Mouse (Mus musculus): Measurements from ENCODE around the gene Tenm4. TPM values are rescaled to one million over a fixed set of nuclear protein-coding genes. Genes with fewer than 3 reads are reported as not detected.

The Tenm4 gene
- polyA plus RNA-seq, 1 experiment from 2014 or later = 48.9 TPM

DNA sequence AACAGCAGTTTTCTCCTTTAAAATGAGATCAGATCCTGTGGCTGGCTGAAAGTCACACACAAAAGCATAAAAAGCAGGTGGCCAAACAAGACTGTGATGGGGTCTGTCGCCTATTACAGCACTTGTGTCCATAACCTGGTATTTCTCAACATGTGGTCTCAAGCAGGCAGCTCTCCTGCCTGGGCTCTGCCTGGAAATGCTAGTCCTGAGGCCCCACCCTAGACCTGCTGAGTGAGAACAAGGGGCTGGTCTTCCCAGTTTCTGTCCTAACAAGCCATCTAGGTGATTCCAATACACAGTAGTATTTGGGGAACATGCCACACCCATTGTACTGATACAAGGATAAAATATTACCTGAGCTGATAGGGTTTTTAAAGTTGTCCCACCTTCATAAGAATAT, 73.8 kb downstream of the Tenm4 start:
- H3K4me3 ChIP-seq (ENCODE audit: low read depth, low read length) = no peak overlapping the region
- 0 out of 2 replicates have a peak, but pooled peaks cover 3% of the 10 kb centered on the region for H3K9me3 ChIP-seq (replicated peaks; ENCODE audit: control insufficient read depth, low read length)
- H3K4me1 ChIP-seq (ENCODE audit: control insufficient read depth, insufficient read depth, low read length) = peaks cover 14% of the 10 kb centered on the region; the same call in 1 of the 2 replicates
- DNase-seq (ENCODE audit: low spot score) (no peak), ATAC-seq (no peak)
- no peak overlapping the region for H3K9ac ChIP-seq (ENCODE audit: low read length)
- 81% methylated on average over 1 of the region's 1 CpGs for WGBS
- H3K27ac ChIP-seq (ENCODE audit: low read depth, low read length) = no peak overlapping the region
- H3K27me3 ChIP-seq (replicated peaks; ENCODE audit: control insufficient read depth, insufficient read depth, low read length) = no peaks in the 10 kb centered on the region
- no peak overlapping the region for H3K4me2 ChIP-seq (ENCODE audit: low read length)
- H3K36me3 ChIP-seq (ENCODE audit: control insufficient read depth, insufficient read depth, low read length) = peaks cover 5% of the 10 kb centered on the region; the same call in 1 of the 2 replicates

DNA sequence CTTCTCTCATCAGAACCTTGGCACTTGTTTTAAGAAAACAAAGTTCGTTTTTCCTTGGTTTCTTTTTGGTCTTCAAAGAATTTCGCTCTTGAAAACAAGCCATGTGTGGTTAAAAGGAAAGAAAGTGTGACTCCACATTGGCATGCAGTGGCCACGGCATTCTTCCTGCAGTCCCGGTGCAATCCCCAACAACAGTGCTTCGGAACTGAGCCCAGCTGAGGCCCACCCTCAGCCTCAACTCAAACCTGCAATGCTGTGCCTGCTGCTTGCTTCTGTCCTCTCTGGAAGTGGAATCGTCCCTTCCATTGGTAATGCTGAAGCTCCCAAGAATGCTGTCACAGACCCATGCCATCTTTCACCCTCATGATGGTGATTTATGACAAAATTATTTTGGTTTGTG, 88.6 kb downstream of the Tenm4 start:
- DNase-seq (ENCODE audit: low spot score) (no peak), ATAC-seq (no peak)
- Histone ChIP-seq H3K4me2 (ENCODE audit: low read length) (no peak overlapping the region), H3K27ac (ENCODE audit: low read depth, low read length) (no peak overlapping the region), H3K9ac (ENCODE audit: low read length) (no peak overlapping the region), H3K4me3 (ENCODE audit: low read depth, low read length) (no peak overlapping the region), H3K9me3 (replicated peaks; ENCODE audit: control insufficient read depth, low read length) (no peaks in the 10 kb centered on the region), H3K27me3 (replicated peaks; ENCODE audit: control insufficient read depth, insufficient read depth, low read length) (no peaks in the 10 kb centered on the region), H3K4me1 (ENCODE audit: control insufficient read depth, insufficient read depth, low read length) (0 out of 2 replicates have a peak, but pooled peaks cover 2% of the 10 kb centered on the region), H3K36me3 (ENCODE audit: control insufficient read depth, insufficient read depth, low read length) (no peaks in the 10 kb centered on the region)
- WGBS = 85% methylated on average over 6 of the region's 6 CpGs

DNA sequence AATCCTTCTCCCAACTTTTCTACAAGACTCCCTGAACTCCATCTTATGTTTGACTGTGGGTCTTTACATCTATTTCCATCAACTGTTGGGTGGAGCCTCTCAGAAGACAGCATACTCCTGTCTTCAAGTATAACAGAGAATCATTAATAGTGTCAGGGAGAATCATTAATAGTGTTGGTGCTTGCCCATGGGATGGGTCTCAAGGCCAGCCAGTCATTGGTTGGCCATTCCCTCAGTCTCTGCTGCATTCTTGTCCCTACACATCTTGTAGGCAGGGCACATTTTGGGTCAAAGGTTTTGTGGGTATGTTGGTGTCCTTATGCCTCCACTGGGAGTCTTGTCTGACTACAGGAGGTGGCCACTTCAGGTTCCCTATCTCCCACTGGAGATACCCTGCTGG, 91.1 kb downstream of the Tenm4 start:
- Histone ChIP-seq H3K4me3 (ENCODE audit: low read depth, low read length) (no peak overlapping the region), H3K27ac (ENCODE audit: low read depth, low read length) (no peak overlapping the region), H3K9me3 (replicated peaks; ENCODE audit: control insufficient read depth, low read length) (no peaks in the 10 kb centered on the region), H3K4me2 (ENCODE audit: low read length) (no peak overlapping the region), H3K9ac (ENCODE audit: low read length) (no peak overlapping the region), H3K36me3 (ENCODE audit: control insufficient read depth, insufficient read depth, low read length) (no peaks in the 10 kb centered on the region), H3K4me1 (ENCODE audit: control insufficient read depth, insufficient read depth, low read length) (peaks cover 6% of the 10 kb centered on the region; the same call in 1 of the 2 replicates), H3K27me3 (replicated peaks; ENCODE audit: control insufficient read depth, insufficient read depth, low read length) (no peaks in the 10 kb centered on the region)
- ATAC-seq (no peak), DNase-seq (ENCODE audit: low spot score) (no peak)

DNA sequence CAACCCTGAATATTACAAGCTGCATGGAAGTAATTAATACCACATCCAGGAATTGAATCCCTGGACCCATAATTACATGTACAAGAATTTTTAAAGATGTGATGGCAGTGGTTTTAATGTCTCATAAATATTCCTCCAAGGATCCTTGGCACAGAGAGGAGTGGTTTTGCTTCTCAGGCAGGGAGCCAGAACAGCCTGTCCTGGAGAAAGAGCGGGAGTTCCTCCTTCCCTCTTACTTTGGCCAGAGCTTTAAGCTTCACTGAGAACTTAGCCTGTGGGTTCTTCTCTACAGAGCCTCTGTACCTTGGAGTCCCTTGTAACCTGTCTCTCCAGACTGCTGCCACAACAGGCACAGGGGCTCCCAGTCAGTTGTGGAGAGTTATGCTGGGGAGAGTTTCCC, 94.9 kb downstream of the Tenm4 start:
- 46% methylated on average over 1 of the region's 1 CpGs for WGBS
- Histone ChIP-seq H3K4me2 (ENCODE audit: low read length) (no peak overlapping the region), H3K9me3 (replicated peaks; ENCODE audit: control insufficient read depth, low read length) (no peaks in the 10 kb centered on the region), H3K4me1 (ENCODE audit: control insufficient read depth, insufficient read depth, low read length) (peaks cover 28% of the 10 kb centered on the region), H3K27ac (ENCODE audit: low read depth, low read length) (no peak overlapping the region), H3K36me3 (ENCODE audit: control insufficient read depth, insufficient read depth, low read length) (no peaks in the 10 kb centered on the region), H3K27me3 (replicated peaks; ENCODE audit: control insufficient read depth, insufficient read depth, low read length) (no peaks in the 10 kb centered on the region), H3K4me3 (ENCODE audit: low read depth, low read length) (no peak overlapping the region), H3K9ac (ENCODE audit: low read length) (no peak overlapping the region)
- ATAC-seq (no peak), DNase-seq (ENCODE audit: low spot score) (no peak)

DNA sequence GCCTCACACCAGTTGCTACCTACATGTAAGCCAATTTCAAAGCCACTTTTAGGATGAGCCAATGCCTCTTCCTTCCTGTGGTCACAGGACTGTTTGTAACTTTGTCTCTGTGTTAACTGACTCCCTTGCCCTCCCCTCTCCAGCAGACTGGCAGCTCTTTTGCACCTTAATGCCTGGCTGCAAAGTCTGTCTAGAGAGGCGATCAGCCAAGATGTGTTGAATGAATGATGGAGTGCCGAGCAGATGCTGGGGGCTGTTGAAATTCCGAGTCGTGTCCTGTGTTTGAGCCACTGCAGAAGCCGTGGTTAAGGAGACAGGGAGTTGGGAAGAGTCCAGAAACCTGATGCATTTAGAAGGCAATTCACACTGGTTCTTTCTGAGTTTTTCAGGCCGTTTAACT, 96.2 kb downstream of the Tenm4 start:
- no peaks in the 10 kb centered on the region for H3K36me3 ChIP-seq (ENCODE audit: control insufficient read depth, insufficient read depth, low read length)
- no peak overlapping the region for H3K4me2 ChIP-seq (ENCODE audit: low read length)
- H3K4me1 ChIP-seq (ENCODE audit: control insufficient read depth, insufficient read depth, low read length) = peaks cover 39% of the 10 kb centered on the region
- ATAC-seq (peak; percentile 69), DNase-seq (ENCODE audit: low spot score) (peak; percentile 88)
- 23% methylated on average over 6 of the region's 6 CpGs for WGBS
- no peak overlapping the region for H3K9ac ChIP-seq (ENCODE audit: low read length)
- no peak overlapping the region for H3K27ac ChIP-seq (ENCODE audit: low read depth, low read length)
- H3K4me3 ChIP-seq (ENCODE audit: low read depth, low read length) = no peak overlapping the region
- no peaks in the 10 kb centered on the region for H3K27me3 ChIP-seq (replicated peaks; ENCODE audit: control insufficient read depth, insufficient read depth, low read length)
- no peaks in the 10 kb centered on the region for H3K9me3 ChIP-seq (replicated peaks; ENCODE audit: control insufficient read depth, low read length)

DNA sequence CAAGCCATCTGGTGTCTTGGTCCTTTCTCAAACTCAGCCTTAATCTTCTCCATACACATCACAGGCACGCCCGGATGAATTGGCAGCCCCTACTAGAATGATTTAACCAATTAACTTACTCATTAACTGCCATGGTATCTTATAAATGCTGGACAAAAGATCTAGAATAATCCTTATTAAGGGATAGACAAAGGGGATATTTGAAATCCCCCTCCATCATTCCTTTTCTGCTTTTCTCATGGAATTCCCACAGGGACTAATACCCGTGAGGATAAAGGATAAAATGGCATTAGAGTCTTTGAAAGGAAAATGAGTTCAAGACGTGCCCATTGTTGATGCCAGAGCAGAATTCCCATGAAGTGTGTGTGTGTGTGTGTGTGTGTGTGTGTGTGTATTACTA, 99.6 kb downstream of the Tenm4 start:
- H3K4me1 ChIP-seq (ENCODE audit: control insufficient read depth, insufficient read depth, low read length) = peaks cover 41% of the 10 kb centered on the region
- peak overlapping the region; percentile 44; the same call in 1 of the 2 replicates for H3K27ac ChIP-seq (ENCODE audit: low read depth, low read length)
- no peaks in the 10 kb centered on the region for H3K9me3 ChIP-seq (replicated peaks; ENCODE audit: control insufficient read depth, low read length)
- H3K9ac ChIP-seq (ENCODE audit: low read length) = no peak overlapping the region
- H3K4me2 ChIP-seq (ENCODE audit: low read length) = no peak overlapping the region
- H3K27me3 ChIP-seq (replicated peaks; ENCODE audit: control insufficient read depth, insufficient read depth, low read length) = no peaks in the 10 kb centered on the region
- no peak overlapping the region for H3K4me3 ChIP-seq (ENCODE audit: low read depth, low read length)
- H3K36me3 ChIP-seq (ENCODE audit: control insufficient read depth, insufficient read depth, low read length) = no peaks in the 10 kb centered on the region
- ATAC-seq (peak; percentile 65), DNase-seq (ENCODE audit: low spot score) (peak; percentile 82)
- WGBS = 4% methylated on average over 4 of the region's 4 CpGs

DNA sequence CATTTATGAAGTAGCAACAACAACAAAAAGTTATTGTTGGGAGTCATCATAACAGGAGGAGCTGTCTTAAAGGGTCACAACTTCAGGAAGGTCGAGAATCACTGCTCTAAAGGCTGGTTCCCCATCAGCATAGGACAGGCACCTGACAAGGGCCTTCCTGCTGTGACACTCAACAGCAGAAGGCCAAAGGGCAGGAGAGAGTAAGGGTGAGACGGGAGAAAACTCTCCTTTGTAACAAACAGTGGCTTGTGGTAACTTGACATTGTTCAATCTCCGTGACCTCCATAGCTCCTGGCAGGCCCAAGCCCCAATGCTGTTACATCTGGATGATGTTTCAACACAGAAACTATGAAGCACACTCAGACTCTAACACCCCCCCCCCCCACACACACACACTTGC, 101.0 kb downstream of the Tenm4 start:
- Histone ChIP-seq H3K27me3 (replicated peaks; ENCODE audit: control insufficient read depth, insufficient read depth, low read length) (no peaks in the 10 kb centered on the region), H3K9me3 (replicated peaks; ENCODE audit: control insufficient read depth, low read length) (no peaks in the 10 kb centered on the region), H3K4me1 (ENCODE audit: control insufficient read depth, insufficient read depth, low read length) (peaks cover 43% of the 10 kb centered on the region), H3K36me3 (ENCODE audit: control insufficient read depth, insufficient read depth, low read length) (no peaks in the 10 kb centered on the region), H3K27ac (ENCODE audit: low read depth, low read length) (no peak overlapping the region), H3K4me2 (ENCODE audit: low read length) (no peak overlapping the region), H3K4me3 (ENCODE audit: low read depth, low read length) (no peak overlapping the region), H3K9ac (ENCODE audit: low read length) (no peak overlapping the region)
- DNase-seq (ENCODE audit: low spot score) = no peak
- ATAC-seq = no peak
- 44% methylated on average over 3 of the region's 3 CpGs for WGBS

DNA sequence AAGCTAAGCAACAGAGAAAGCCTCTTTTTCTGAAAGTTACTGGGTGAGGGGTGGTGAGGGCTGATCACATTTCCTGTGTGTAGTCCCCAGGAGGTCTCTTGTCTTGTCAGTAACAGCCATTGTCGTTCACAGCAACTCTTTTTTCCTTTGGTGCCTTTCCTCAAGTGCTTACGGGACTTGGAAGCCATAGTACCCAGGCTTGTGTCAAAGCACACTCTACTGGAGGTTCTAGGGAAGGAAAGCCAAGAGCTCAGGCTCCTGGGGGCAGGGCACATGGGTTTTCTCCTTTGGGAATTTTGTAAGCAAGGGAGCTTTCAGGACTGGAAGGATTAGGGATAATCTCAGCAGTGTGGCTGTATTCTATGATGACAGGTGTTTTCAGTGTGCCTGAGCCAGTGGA, 103.4 kb downstream of the Tenm4 start:
- H3K4me3 ChIP-seq (ENCODE audit: low read depth, low read length) = no peak overlapping the region
- H3K9ac ChIP-seq (ENCODE audit: low read length) = no peak overlapping the region
- peaks cover 47% of the 10 kb centered on the region for H3K4me1 ChIP-seq (ENCODE audit: control insufficient read depth, insufficient read depth, low read length)
- H3K36me3 ChIP-seq (ENCODE audit: control insufficient read depth, insufficient read depth, low read length) = no peaks in the 10 kb centered on the region
- H3K27ac ChIP-seq (ENCODE audit: low read depth, low read length) = no peak overlapping the region
- WGBS = 88% methylated on average over 2 of the region's 2 CpGs
- H3K4me2 ChIP-seq (ENCODE audit: low read length) = no peak overlapping the region
- DNase-seq (ENCODE audit: low spot score) (no peak), ATAC-seq (no peak)
- no peaks in the 10 kb centered on the region for H3K9me3 ChIP-seq (replicated peaks; ENCODE audit: control insufficient read depth, low read length)
- H3K27me3 ChIP-seq (replicated peaks; ENCODE audit: control insufficient read depth, insufficient read depth, low read length) = no peaks in the 10 kb centered on the region

DNA sequence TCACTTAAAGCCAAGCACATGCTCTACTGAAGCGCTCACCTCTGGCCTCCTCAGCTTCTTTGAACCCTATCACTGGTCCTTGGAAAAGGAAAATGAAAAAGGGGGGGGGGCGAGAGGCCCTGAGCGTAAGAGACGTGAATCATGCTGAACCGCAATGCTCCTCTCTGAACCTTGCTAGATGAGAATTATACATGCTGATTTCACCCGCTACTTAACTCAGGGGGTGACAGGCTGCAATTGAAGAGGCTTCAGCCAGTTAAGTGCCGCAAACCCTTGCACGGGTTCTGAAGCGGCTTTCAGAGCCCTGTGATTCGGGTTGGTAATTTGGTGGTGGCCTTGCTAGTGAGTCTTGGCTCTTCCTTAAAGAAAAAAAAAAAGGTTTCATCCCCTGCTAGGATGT, 106.5 kb downstream of the Tenm4 start:
- H3K4me3 ChIP-seq (ENCODE audit: low read depth, low read length) = no peak overlapping the region
- H3K36me3 ChIP-seq (ENCODE audit: control insufficient read depth, insufficient read depth, low read length) = no peaks in the 10 kb centered on the region
- H3K27ac ChIP-seq (ENCODE audit: low read depth, low read length) = peak overlapping the region; percentile 66; the same call in 1 of the 2 replicates
- DNase-seq (ENCODE audit: low spot score) (peak; percentile 67), ATAC-seq (peak; percentile 67)
- peaks cover 25% of the 10 kb centered on the region for H3K4me1 ChIP-seq (ENCODE audit: control insufficient read depth, insufficient read depth, low read length)
- peak overlapping the region; percentile 21 for H3K4me2 ChIP-seq (ENCODE audit: low read length)
- no peaks in the 10 kb centered on the region for H3K9me3 ChIP-seq (replicated peaks; ENCODE audit: control insufficient read depth, low read length)
- H3K9ac ChIP-seq (ENCODE audit: low read length) = peak overlapping the region; percentile 45; the same call in 1 of the 2 replicates
- 11% methylated on average over 10 of the region's 10 CpGs for WGBS
- H3K27me3 ChIP-seq (replicated peaks; ENCODE audit: control insufficient read depth, insufficient read depth, low read length) = no peaks in the 10 kb centered on the region
